Mouse (Mus musculus) thymus, adult 2 months (tissue): ENCODE measurements around the gene Gm20538.

Source experiments
- CTCF ChIP-seq: fragments of 200-500 bp; IDR thresholded peaks from 2 replicates; pipeline ENCODE4 v1.5.1; 2012; ENCODE audit warnings: mild to moderate bottlenecking, control low read depth, low read length, moderate library complexity, borderline replicate concordance; ENCODE audit not compliant: control insufficient read depth, poor library complexity, insufficient read depth; ENCODE audit errors: extremely low read depth
- POLR2A ChIP-seq: fragments of 200-500 bp; IDR thresholded peaks from 2 replicates; pipeline ENCODE4 v1.6.1; 2012; ENCODE audit warnings: mild to moderate bottlenecking, low read length, control low read depth, moderate library complexity; ENCODE audit not compliant: control insufficient read depth, poor library complexity, insufficient read depth; ENCODE audit errors: extremely low read depth

DNA sequence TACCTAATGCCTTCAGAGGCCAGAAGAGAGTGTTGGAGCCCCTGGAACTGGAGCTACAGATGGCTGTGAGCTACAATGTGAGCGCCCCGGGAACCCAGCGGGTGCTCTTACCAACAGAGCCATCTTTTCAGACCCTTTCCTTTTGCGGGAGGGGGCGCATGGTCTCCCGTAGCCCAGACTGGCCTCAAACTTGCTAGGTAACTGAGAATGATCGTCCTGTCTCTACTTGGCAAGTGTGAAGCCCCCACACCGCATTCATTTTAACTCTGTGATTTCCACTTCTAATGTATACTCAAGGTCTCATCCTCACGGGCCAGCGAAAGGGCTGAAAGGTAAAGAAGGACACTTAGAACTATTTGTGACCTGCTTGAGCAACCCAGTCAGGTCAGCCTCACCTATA is 8.3 kb downstream of the Gm20538 start:
- TF ChIP-seq CTCF (no peak), POLR2A (no peak)
